Mouse (Mus musculus) forebrain, postnatal 0 days (tissue): ENCODE data around the gene Nkd2. TPM values are rescaled to one million over a fixed set of nuclear protein-coding genes. Genes with fewer than 3 reads are reported as not detected.

Experiments used
- ATAC-seq: fragments of 200-750 bp; cut with Nextera tagmentation; 2 replicates; pipeline ENCODE4 v1.8.0; 2017; ENCODE audit warnings: mild to moderate bottlenecking, moderate library complexity
- DNase-seq: peaks from one replicate; pipeline ENCODE4 v3.0.0-alpha.2; 2015
- H3K27ac ChIP-seq: fragments of 300-500 bp; sonication (generic); 2 replicates; pipeline ENCODE4 v1.5.1; 2014; ENCODE audit warnings: low read depth, mild to moderate bottlenecking, antibody characterized with exemption, low read length, moderate library complexity, mixed read lengths
- H3K27me3 ChIP-seq: fragments of 300-500 bp; sonication (generic); 2 replicates; pipeline ENCODE4 v1.6.1; 2014; ENCODE audit warnings: mild to moderate bottlenecking, low read length, mixed read lengths; ENCODE audit not compliant: insufficient read depth
- H3K36me3 ChIP-seq: fragments of 300-500 bp; sonication (generic); 2 replicates; pipeline ENCODE4 v1.6.1; 2014; ENCODE audit warnings: mild to moderate bottlenecking, moderate library complexity; ENCODE audit not compliant: insufficient read depth
- H3K4me1 ChIP-seq: fragments of 300-500 bp; sonication (generic); 2 replicates; pipeline ENCODE4 v1.6.1; 2014; ENCODE audit warnings: antibody characterized with exemption; ENCODE audit not compliant: insufficient read depth
- H3K4me2 ChIP-seq: fragments of 300-500 bp; sonication (generic); 2 replicates; pipeline ENCODE4 v1.6.1; 2014; ENCODE audit warnings: low read depth, mild to moderate bottlenecking, moderate library complexity
- H3K4me3 ChIP-seq: fragments of 300-500 bp; sonication (generic); 2 replicates; pipeline ENCODE4 v1.5.1; 2014; ENCODE audit warnings: low read depth, low read length, mixed read lengths
- H3K9ac ChIP-seq: fragments of 300-500 bp; sonication (generic); 2 replicates; pipeline ENCODE4 v1.6.1; 2014; ENCODE audit warnings: mild to moderate bottlenecking
- H3K9me3 ChIP-seq: fragments of 300-500 bp; sonication (generic); 2 replicates; pipeline ENCODE4 v1.6.1; 2016; ENCODE audit warnings: low read length
- CTCF ChIP-seq: sonication (generic); IDR thresholded peaks from 2 replicates; pipeline ENCODE4 v1.5.1; 2016; ENCODE audit warnings: antibody characterized with exemption, control low read depth, low read depth
- WGBS: fragments of 180-500 bp; shearing (Covaris S2); extraction: QIAGEN DNeasy Blood & Tissue Kit; methylation state at CpG from one replicate; pipeline ENCODE4 v1.1.7; 2014; 5-methylcytosine and 5-hydroxymethylcytosine counted together
- polyA plus RNA-seq: library from polyadenylated mRNA; unstranded; fragments of >200 nt; fragmentation: Nextera tagmentation; extraction: Ambion mirVana; gene quantifications from 2 replicates; pipeline ENCODE4 v1.2.1, GENCODE M21; 2015
- total RNA-seq: library from RNA; depleted of rRNA; stranded (reverse); fragments of >200 nt; gene quantifications from 2 replicates; pipeline ENCODE4 v1.2.3, GENCODE M21; 2014

Gene Nkd2
- total and polyA plus RNA-seq, 2 experiments from 2014 or later = 15.2 to 35.3 TPM

- no peak for ATAC-seq
- Histone ChIP-seq H3K9ac (no peak overlapping the region), H3K27me3 (no peaks in the 10 kb centered on the region), H3K4me3 (no peak overlapping the region), H3K27ac (no peak overlapping the region; the same call in 1 of the 2 replicates), H3K4me1 (no peaks in the 10 kb centered on the region), H3K9me3 (no peaks in the 10 kb centered on the region), H3K36me3 (peaks cover 4% of the 10 kb centered on the region; the same call in 1 of the 2 replicates), H3K4me2 (no peak overlapping the region)
- TF ChIP-seq CTCF = no peak
- WGBS = 70% methylated on average over 6 of the region's 6 CpGs
- DNase-seq = no peak
These were observed 10.9 kb downstream of the Nkd2 start for GRCm38 (mm10) chr13:73836491-73836890.

GRCm38 (mm10) chr13:73835791-73836190 lies 11.6 kb downstream of the Nkd2 start:
- no peaks in the 10 kb centered on the region for H3K27me3 ChIP-seq
- ATAC-seq = no peak
- no peaks in the 10 kb centered on the region for H3K9me3 ChIP-seq
- no peaks in the 10 kb centered on the region for H3K4me1 ChIP-seq
- no peak overlapping the region for H3K4me3 ChIP-seq
- no peak for DNase-seq
- no peak for TF ChIP-seq CTCF
- H3K9ac ChIP-seq = no peak overlapping the region
- H3K27ac ChIP-seq = no peak overlapping the region; the same call in 1 of the 2 replicates
- no peak overlapping the region for H3K4me2 ChIP-seq
- H3K36me3 ChIP-seq = peaks cover 4% of the 10 kb centered on the region; the same call in 1 of the 2 replicates
- WGBS = 54% methylated on average over 4 of the region's 4 CpGs

- Histone ChIP-seq H3K4me3 (no peak overlapping the region), H3K27ac (no peak overlapping the region), H3K9ac (no peak overlapping the region), H3K9me3 (no peaks in the 10 kb centered on the region), H3K4me2 (no peak overlapping the region), H3K4me1 (no peaks in the 10 kb centered on the region), H3K36me3 (no peaks in the 10 kb centered on the region), H3K27me3 (no peaks in the 10 kb centered on the region)
- ATAC-seq (no peak), DNase-seq (no peak)
- TF ChIP-seq CTCF = no peak
- WGBS = 76% methylated on average over 12 of the region's 12 CpGs
These were observed 13.6 kb downstream of the Nkd2 start for GRCm38 (mm10) chr13:73833809-73834208.

- no peaks in the 10 kb centered on the region for H3K27me3 ChIP-seq
- H3K27ac ChIP-seq = no peak overlapping the region
- H3K4me2 ChIP-seq = no peak overlapping the region
- H3K4me1 ChIP-seq = no peaks in the 10 kb centered on the region
- H3K36me3 ChIP-seq = no peaks in the 10 kb centered on the region
- H3K9me3 ChIP-seq = no peaks in the 10 kb centered on the region
- H3K9ac ChIP-seq = no peak overlapping the region
- ATAC-seq = peak; percentile 66; the same call in 1 of the 2 replicates
- TF ChIP-seq CTCF = peak; percentile 93
- no peak overlapping the region for H3K4me3 ChIP-seq
- peak; percentile 65 for DNase-seq
- WGBS = 1% methylated on average over 2 of the region's 2 CpGs
These were observed 15.9 kb downstream of the Nkd2 start for GRCm38 (mm10) chr13:73831486-73831885.

- H3K27ac ChIP-seq = no peak overlapping the region; the same call in 1 of the 2 replicates
- no peak for TF ChIP-seq CTCF
- WGBS = 33% methylated on average over 8 of the region's 8 CpGs
- no peaks in the 10 kb centered on the region for H3K27me3 ChIP-seq
- DNase-seq = peak; percentile 24
- no peak overlapping the region for H3K9ac ChIP-seq
- H3K4me3 ChIP-seq = no peak overlapping the region
- no peaks in the 10 kb centered on the region for H3K4me1 ChIP-seq
- no peaks in the 10 kb centered on the region; the same call in 1 of the 2 replicates for H3K36me3 ChIP-seq
- no peaks in the 10 kb centered on the region for H3K9me3 ChIP-seq
- peak; percentile 55; the same call in 1 of the 2 replicates for ATAC-seq
- H3K4me2 ChIP-seq = no peak overlapping the region
These were observed 20.2 kb downstream of the Nkd2 start for GRCm38 (mm10) chr13:73827243-73827642.

- peaks cover 6% of the 10 kb centered on the region; the same call in 1 of the 2 replicates for H3K36me3 ChIP-seq
- no peak for TF ChIP-seq CTCF
- no peak for ATAC-seq
- no peak overlapping the region for H3K4me3 ChIP-seq
- no peak overlapping the region for H3K4me2 ChIP-seq
- no peak overlapping the region for H3K27ac ChIP-seq
- H3K4me1 ChIP-seq = no peaks in the 10 kb centered on the region
- H3K9ac ChIP-seq = no peak overlapping the region
- no peaks in the 10 kb centered on the region for H3K9me3 ChIP-seq
- 80% methylated on average over 6 of the region's 6 CpGs for WGBS
- H3K27me3 ChIP-seq = no peaks in the 10 kb centered on the region
- no peak for DNase-seq
These were observed 23.7 kb downstream of the Nkd2 start for GRCm38 (mm10) chr13:73823711-73824110.

- ATAC-seq (peak; percentile 7; the same call in 1 of the 2 replicates), DNase-seq (peak; percentile 20)
- no peaks in the 10 kb centered on the region for H3K27me3 ChIP-seq
- no peaks in the 10 kb centered on the region for H3K9me3 ChIP-seq
- 70% methylated on average over 4 of the region's 4 CpGs for WGBS
- H3K4me2 ChIP-seq = no peak overlapping the region
- no peak overlapping the region for H3K9ac ChIP-seq
- TF ChIP-seq CTCF = peak; percentile 66
- H3K27ac ChIP-seq = no peak overlapping the region
- H3K36me3 ChIP-seq = peaks cover 6% of the 10 kb centered on the region; the same call in 1 of the 2 replicates
- no peak overlapping the region for H3K4me3 ChIP-seq
- no peaks in the 10 kb centered on the region for H3K4me1 ChIP-seq
These were observed 25.1 kb downstream of the Nkd2 start for GRCm38 (mm10) chr13:73822187-73822800.
